Mouse (Mus musculus) adipocyte (in vitro differentiated cells): ENCODE measurements around the gene 4930453N24Rik.

Experiments
- DNase-seq: peaks from one replicate; pipeline ENCODE4 v3.0.0-alpha.2; 2016; ENCODE audit warnings: low spot score

Gene 4930453N24Rik

DNA sequence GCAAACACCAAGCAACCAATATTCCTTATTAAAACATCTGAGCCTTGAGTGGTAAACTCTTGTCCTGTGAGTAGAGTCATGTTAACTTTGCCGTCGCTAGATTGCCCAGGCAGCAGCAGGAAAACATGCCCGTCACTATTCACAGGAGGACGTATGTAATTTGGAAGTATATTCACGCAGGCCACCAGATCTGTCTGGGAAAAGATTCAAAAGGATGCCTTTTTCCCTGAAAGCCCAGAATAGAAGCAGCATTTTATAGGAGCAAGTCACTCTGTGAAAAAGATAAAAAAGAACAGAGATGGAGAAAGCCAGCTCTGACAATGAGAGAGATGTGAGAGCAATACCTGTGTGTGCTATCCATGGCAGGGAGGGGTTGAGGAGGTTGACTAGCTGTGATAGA lies 49.4 kb downstream of the 4930453N24Rik start:
- DNase-seq = no peak

DNA sequence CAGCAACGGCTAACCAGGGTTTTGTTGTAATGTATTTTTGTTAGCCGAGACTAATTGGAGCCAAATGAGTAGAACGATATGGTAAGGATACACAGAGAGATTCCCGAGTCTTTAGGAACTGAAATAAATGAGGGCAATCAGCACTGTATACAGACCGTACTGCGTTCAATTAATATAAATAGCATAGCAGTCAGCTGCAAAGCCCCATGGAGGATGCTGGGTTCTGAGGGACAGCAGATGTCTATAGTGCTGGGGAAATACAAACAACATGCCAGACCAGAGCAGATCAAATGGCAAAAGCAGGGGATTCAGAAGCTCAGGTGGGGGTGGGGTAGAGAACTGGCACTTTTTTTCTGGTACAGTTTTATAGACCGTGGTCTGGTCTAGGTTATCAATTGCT lies 51.9 kb downstream of the 4930453N24Rik start:
- no peak for DNase-seq

DNA sequence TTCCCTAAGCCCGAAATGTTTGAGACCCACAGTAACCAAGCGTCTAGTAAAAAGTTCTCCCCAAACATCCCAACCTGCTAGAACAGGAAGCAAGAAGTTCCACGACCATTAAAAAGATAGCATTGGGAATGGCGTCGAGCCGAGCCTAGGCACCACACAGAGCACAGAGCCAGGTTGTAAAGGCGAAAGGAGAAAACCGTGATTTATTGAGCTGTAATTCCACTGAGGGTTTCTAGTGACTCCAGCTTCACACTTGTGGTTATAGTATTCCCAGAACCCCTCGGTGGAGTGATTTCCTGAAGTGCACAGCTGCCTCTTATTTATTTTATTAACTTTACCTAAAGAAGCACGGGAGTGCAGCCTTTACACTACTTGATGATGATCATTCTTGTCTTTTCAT lies 53.1 kb downstream of the 4930453N24Rik start:
- no peak for DNase-seq

DNA sequence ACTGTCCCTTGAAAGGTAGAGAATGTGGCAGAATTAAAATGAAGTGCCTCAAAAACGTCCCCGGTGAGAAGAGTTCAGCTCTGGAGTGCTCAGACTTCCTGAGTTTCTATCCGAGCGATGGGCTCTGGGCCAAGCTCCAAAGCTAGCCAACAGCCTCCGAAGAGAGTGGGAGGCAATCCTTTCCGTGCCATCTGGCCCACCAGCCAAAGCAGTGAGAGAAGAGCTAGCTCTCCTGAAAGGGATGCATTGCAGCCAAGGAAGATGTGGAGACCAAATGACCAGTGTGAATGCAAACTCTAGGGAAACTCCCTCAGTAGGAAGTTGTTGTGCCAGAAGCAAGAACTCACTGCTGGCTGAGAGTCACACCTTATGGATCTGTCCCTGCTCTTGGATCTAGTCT lies 59.1 kb downstream of the 4930453N24Rik start:
- DNase-seq = no peak
